Mouse (Mus musculus) megakaryocyte progenitor cell, adult 5-6 weeks (primary cell): Measurements from ENCODE around the gene Anxa6. TPM values are rescaled to one million over a fixed set of nuclear protein-coding genes. Genes with fewer than 3 reads are reported as not detected.
A peak's percentile ranks its signal among the peaks of the same experiment; 100 is the strongest.

Source experiments
- ATAC-seq: replicated peaks from 2 replicates; pipeline ENCODE4 v1.8.0; 2016; ENCODE audit warnings: mild to moderate bottlenecking, moderate TSS enrichment, inconsistent platforms; ENCODE audit not compliant: poor library complexity
- total RNA-seq, 2 experiments: library from RNA; stranded (forward) in 1 of 2; stranded (reverse) in 1 of 2; fragments of 157-497, 149-512 nt in 1 of 2; fragments of 200-1000 nt in 1 of 2; gene quantifications; 2 replicates each; pipeline versions ENCODE4 v1.2.3 to v1.2.4; 2015 to 2017

Gene Anxa6
- total RNA-seq, 2 experiments from 2014 or later = 35.7 to 82.4 TPM

DNA sequence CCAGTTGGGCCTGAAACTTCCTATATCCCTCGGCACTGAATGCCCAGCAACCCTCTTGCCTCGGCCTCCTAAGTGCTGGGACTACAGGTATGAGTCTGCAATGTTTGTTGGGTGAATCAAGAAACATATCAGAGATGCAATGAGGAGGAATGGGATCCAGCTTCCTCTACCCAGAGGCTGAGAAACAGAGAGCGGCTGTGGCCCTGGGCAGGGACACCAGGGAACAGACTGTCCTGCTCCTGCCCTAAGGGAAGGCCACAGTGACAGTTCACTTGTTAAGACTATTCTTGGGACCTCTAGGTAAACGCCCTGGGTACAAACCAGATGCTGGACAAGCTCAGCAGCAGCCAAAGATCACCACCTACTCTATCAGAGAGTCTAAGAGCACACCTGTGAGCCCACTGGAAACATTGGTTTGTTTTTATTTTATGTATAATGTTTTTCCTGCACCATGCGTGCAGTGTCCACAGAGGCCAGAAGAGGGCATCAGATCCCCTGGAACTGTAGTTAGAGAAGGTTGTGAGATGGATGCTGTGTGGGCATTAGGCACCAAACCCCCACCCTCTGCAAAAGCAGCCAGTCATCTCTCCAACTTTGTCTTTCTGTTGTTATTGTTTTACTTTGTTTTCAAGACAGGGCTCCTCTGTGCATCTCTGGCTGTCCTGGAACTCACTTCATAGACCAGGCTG, 101.7 kb downstream of the Anxa6 start:
- 0 out of 2 replicates have a peak, but pooled peaks have one; percentile 13 for ATAC-seq

DNA sequence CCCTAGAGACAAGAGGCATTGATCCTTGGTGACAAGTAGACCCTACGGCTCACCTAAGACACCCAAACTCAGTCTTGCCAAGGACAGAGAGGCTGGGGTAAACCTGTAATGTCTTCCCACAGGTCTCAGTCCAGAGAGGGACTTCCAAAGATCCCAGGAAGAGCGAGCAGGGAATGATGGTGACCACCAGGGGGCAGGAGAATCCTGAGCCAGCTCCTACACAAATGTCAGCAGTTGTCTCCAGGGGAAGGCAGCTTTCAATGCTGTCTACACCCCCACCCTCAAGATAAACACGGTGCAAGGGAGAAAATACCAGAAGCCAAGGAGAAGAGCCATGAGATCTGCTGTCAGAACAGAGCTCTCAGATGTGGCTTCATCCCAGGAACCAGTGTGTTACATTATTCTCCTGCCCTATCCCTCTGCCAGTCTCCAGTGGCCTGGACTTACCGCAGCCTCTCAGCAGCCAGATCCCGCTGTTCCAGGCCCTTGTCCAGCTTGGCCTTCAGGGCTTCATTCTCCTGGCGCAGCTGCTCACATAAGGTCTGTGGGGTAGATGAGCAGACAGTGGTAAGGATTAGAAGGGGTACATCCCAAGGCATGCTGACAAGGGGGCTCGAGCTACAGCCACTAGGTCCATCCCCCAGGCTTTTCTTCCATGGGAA, 102.8 kb downstream of the Anxa6 start:
- no peak for ATAC-seq

DNA sequence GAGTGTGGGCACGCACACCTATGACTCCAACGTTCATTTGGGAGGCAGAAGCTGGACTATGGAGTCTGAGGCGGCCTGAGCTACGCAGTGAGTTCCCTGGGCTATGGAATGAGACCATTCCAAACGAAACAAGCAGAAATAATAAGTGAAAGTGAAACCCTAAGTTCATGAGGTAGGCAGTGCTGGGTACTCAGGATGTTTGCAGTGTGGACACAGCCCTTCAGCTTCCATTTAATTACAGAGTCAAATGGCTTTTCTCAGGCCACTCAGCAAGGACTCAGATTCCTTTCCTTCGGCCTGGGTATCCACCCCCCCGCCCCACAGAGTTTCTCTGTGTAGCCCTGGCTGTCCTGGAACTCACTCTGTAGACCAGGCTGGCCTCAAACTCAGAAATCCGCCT, 103.5 kb downstream of the Anxa6 start:
- no peak for ATAC-seq

DNA sequence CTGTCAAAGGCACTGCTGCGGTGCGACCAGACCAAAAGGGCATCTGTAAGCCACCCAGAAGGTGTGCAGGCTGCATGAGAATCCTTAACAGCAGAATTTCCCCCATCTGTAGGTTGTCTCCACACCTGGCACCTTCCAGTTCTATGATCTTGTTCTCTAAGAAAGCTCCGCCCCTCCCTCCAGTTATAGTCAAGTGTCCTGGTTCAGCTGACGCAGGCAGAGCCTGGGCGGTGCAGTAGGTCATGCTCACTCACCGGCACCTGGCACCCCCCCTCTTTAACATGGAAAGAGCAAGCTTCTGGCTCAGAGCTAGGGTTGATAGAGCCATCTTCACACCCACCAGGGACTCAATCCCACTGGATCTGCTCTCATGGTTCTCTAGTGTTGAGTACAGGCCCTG, 104.0 kb downstream of the Anxa6 start:
- ATAC-seq = no peak

Other genes with a start within 250 kb of the Anxa6 start
- gene Cdc42se2, start 245.8 kb downstream of the Anxa6 start, total RNA-seq (2015) = 39.1 and 41.1 TPM in 2 replicates
- 51.9 and 52.0 TPM in 2 replicates for gene Cdc42se2, start 245.8 kb downstream of the Anxa6 start, total RNA-seq (2017)
- gene Lyrm7, start 172.5 kb downstream of the Anxa6 start, total RNA-seq (2015) = 2.9 and 5.3 TPM in 2 replicates
- gene Lyrm7, start 172.5 kb downstream of the Anxa6 start, total RNA-seq (2017) = 2.0 and 4.1 TPM in 2 replicates
- 458 and 490 TPM in 2 replicates for gene Hint1, start 167.1 kb downstream of the Anxa6 start, total RNA-seq (2015)
- gene Hint1, start 167.1 kb downstream of the Anxa6 start, total RNA-seq (2017) = 506 and 582 TPM in 2 replicates
- 29.9 and 42.3 TPM in 2 replicates for gene Gpx3, start 131.0 kb downstream of the Anxa6 start, total RNA-seq (2015)
- gene Gpx3, start 131.0 kb downstream of the Anxa6 start, total RNA-seq (2017) = 3.2 TPM in 2 replicates
- 27.6 and 31.8 TPM in 2 replicates for gene Tnip1, start 70.5 kb downstream of the Anxa6 start, total RNA-seq (2015)
- 33.8 and 38.6 TPM in 2 replicates for gene Tnip1, start 70.5 kb downstream of the Anxa6 start, total RNA-seq (2017)
- 23.4 and 27.3 TPM in 2 replicates for gene Ccdc69, start 44.7 kb upstream of the Anxa6 start, total RNA-seq (2015)
- 19.2 and 22.9 TPM in 2 replicates for gene Ccdc69, start 44.7 kb upstream of the Anxa6 start, total RNA-seq (2017)
- gene Gm2a, start 64.7 kb upstream of the Anxa6 start, total RNA-seq (2015) = 89.0 and 92.0 TPM in 2 replicates
- gene Gm2a, start 64.7 kb upstream of the Anxa6 start, total RNA-seq (2017) = 53.6 and 54.6 TPM in 2 replicates
- not detected in 2 replicates for gene Slc36a3, start 118.3 kb upstream of the Anxa6 start, total RNA-seq (2015)
- 0.14 TPM in 1 of 2 replicates, not detected in the other for gene Slc36a3, start 118.3 kb upstream of the Anxa6 start, total RNA-seq (2017)
- 3.1 and 4.7 TPM in 2 replicates for gene Slc36a2, start 151.6 kb upstream of the Anxa6 start, total RNA-seq (2015)
- gene Slc36a2, start 151.6 kb upstream of the Anxa6 start, total RNA-seq (2017) = 1.7 and 2.6 TPM in 2 replicates
- 24.6 and 25.4 TPM in 2 replicates for gene Slc36a1, start 170.9 kb upstream of the Anxa6 start, total RNA-seq (2015)
- gene Slc36a1, start 170.9 kb upstream of the Anxa6 start, total RNA-seq (2017) = 10.7 and 12.4 TPM in 2 replicates